Mouse (Mus musculus): ENCODE results near the gene Fam57b.
"Not testable (repeated sequence)": the region's sequence is repeated elsewhere in the genome, so short reads cannot be mapped to it uniquely, and the experiment has no call there.

Fam57b gene

GRCm38 (mm10) chr7:126777476-126777875 lies 20.0 kb upstream of the Fam57b start:
- no peak for DNase-seq (ENCODE audit: low read depth, low spot score)

GRCm38 (mm10) chr7:126778147-126778546 lies 19.3 kb upstream of the Fam57b start:
- no peak for DNase-seq (ENCODE audit: low read depth, low spot score)

- DNase-seq (ENCODE audit: low read depth, low spot score): not testable (repeated sequence)
Observed at GRCm38 (mm10) chr7:126779101-126779500, 18.4 kb upstream of the Fam57b start.

- peak; percentile 67 for DNase-seq (ENCODE audit: low read depth, low spot score)
Observed at GRCm38 (mm10) chr7:126779983-126780970, 17.2 kb upstream of the Fam57b start.

GRCm38 (mm10) chr7:126780971-126781635 lies 16.4 kb upstream of the Fam57b start, which contains the start of gene Tbx6:
TSS of gene Tbx6 (plus strand) at chr7:126781483.
- no peak for DNase-seq (ENCODE audit: low read depth, low spot score)

GRCm38 (mm10) chr7:126781661-126782370 lies 15.7 kb upstream of the Fam57b start:
- DNase-seq (ENCODE audit: low read depth, low spot score): no peak

- no peak for DNase-seq (ENCODE audit: low read depth, low spot score)
Observed at GRCm38 (mm10) chr7:126782693-126783092, 14.8 kb upstream of the Fam57b start.

GRCm38 (mm10) chr7:126784469-126784868 lies 13.0 kb upstream of the Fam57b start:
- no peak for DNase-seq (ENCODE audit: low read depth, low spot score)

- no peak for DNase-seq (ENCODE audit: low read depth, low spot score)
Observed at GRCm38 (mm10) chr7:126785056-126785455, 12.4 kb upstream of the Fam57b start.

GRCm38 (mm10) chr7:126786142-126786541 lies 11.3 kb upstream of the Fam57b start:
- DNase-seq (ENCODE audit: low read depth, low spot score): no peak

- DNase-seq (ENCODE audit: low read depth, low spot score): no peak
Observed at GRCm38 (mm10) chr7:126789141-126789540, 8.3 kb upstream of the Fam57b start.

GRCm38 (mm10) chr7:126791851-126792720 lies 5.4 kb upstream of the Fam57b start, which contains the start of gene Ppp4c:
TSS of gene Ppp4c (minus strand) at chr7:126792496.
- peak; percentile 92 for DNase-seq (ENCODE audit: low read depth, low spot score)

- no peak for DNase-seq (ENCODE audit: low read depth, low spot score)
Observed at GRCm38 (mm10) chr7:126792721-126793443, 4.6 kb upstream of the Fam57b start.

GRCm38 (mm10) chr7:126793456-126794270 lies 3.8 kb upstream of the Fam57b start:
- no peak for DNase-seq (ENCODE audit: low read depth, low spot score)

GRCm38 (mm10) chr7:126794271-126794605 lies 3.2 kb upstream of the Fam57b start:
- no peak for DNase-seq (ENCODE audit: low read depth, low spot score)

- no peak for DNase-seq (ENCODE audit: low read depth, low spot score)
Observed at GRCm38 (mm10) chr7:126795387-126796317, 1.8 kb upstream of the Fam57b start.

GRCm38 (mm10) chr7:126796350-126796932 lies 1.0 kb upstream of the Fam57b start:
- DNase-seq (ENCODE audit: low read depth, low spot score): no peak

Data from c-Kit-negative CD71-positive TER-119-positive erythroid progenitor cells, embryonic 14.5 days (primary cell).